Mouse (Mus musculus) right cerebral cortex, postnatal 4 days (tissue): ENCODE results near the gene Fbxo3.
"Not testable (repeated sequence)": the region's sequence is repeated elsewhere in the genome, so short reads cannot be mapped to it uniquely, and the experiment has no call there.

Experiments used
- DNase-seq: peaks from one replicate; pipeline ENCODE4 v3.0.0-alpha.2; 2022

The Fbxo3 gene

DNA sequence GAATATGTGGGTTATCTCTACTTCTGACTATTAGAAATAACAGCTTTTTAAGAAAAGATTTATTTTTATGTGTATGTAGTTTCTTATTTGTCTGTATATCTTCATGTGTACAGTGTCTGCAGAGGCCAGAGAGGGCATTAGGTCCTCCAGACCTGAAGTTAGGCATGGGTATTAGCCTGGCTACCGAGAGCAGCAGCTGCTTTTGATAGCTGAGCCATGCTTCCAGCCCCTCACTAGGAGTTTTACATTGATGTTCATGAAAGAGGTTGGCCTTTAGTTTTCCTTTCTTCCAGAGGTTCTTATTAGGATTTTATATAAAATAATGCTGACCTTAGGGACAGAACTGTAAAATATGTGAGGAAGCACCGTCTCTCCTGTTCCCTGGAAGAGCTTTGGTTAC is 10.7 kb downstream of the Fbxo3 start:
- DNase-seq = no peak

DNA sequence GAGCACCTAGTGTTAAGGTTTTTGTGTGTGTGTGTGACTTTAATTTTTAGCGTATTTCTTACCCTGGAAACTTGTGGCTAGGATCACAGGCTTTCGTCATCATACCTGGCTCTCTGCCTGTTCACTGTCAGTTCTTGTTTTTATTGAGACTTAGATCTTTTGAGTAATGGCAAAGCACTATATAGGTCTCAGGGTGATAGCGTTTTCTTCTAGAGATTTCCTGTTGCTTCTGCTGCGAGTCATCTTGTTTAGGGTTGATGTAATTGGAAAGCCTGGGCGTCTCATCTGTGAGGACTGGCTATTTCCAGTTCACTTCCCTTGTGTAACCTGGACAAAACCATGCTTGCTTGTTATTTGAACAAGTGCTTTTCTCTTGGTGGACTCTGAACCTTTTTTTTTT is 14.1 kb downstream of the Fbxo3 start:
- DNase-seq = no peak

- no peak for DNase-seq
Observed at GRCm38 (mm10) chr2:104042766-104043165, 15.2 kb downstream of the Fbxo3 start.

DNA sequence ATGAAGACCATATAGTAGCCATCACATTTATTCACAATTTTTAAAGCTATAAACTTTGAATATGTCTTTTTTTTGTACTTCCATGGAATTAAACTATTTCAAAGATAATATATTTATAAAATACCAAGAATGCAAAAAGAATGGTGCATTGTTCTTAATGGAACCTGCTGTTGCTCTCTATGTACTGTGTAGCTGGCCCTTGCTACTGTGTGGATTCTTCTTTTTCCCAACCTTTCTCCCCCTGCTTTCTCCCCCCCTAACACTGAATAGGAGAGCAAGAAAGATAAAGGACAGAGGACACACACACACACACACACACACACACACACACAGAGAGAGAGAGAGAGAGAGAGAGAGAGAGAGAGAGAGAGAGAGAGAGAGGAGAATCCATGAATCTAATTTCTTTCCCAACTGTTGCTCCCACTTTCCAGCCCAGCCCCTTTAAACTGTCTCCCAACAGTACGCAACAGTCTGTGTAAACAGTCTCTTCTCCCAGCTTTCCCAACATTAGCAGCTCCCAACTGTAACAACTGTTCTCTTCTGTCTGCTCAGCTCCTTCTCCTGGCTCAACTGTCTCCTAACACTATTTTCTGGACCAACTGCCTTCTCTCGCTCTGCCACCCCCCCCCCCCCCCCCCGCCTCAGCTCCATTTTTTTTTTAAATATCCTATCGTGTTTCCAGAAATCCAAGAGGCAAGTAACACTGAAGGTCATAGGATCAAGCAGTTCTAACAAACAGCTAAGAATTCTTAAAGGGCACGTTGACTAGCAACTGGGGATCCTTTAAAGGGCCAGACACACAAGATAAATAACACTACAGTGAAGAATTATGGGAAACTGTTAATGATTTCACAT is 16.3 kb downstream of the Fbxo3 start:
- DNase-seq = no peak

- DNase-seq = no peak
Observed at GRCm38 (mm10) chr2:104044479-104045080, 17.1 kb downstream of the Fbxo3 start.

- DNase-seq = no peak
Observed at GRCm38 (mm10) chr2:104058381-104058780, 30.9 kb downstream of the Fbxo3 start.

- no peak for DNase-seq
Observed at GRCm38 (mm10) chr2:104058954-104059353, 31.4 kb downstream of the Fbxo3 start.

GRCm38 (mm10) chr2:104059786-104060185 is 32.3 kb downstream of the Fbxo3 start:
- DNase-seq = no peak

GRCm38 (mm10) chr2:104060996-104061395 is 33.5 kb downstream of the Fbxo3 start:
- DNase-seq = no peak

DNA sequence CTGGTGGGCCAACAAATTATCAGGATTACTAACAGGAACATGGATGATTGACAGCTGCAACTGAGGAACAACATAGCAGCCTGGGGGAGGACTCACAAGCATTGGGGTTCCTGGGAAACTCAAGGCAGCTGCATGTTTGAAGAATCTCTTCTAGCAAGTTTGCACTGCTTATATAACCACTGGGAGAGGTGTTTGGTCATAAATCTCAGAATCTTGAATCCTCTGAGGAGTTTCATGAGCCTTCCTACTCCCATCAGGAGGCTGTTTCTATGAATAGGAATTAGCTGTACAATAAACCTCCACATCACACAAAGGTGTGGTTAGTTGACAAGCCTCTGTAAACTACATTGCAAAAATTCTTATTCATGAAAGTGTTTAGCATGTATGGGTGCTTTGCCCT is 35.1 kb downstream of the Fbxo3 start:
- DNase-seq = no peak

GRCm38 (mm10) chr2:104064152-104064551 is 36.6 kb downstream of the Fbxo3 start:
- DNase-seq = no peak

GRCm38 (mm10) chr2:104065526-104065925 is 38.0 kb downstream of the Fbxo3 start, which contains the start of gene Gm10912:
TSS of gene Gm10912 (plus strand) at chr2:104065826.
- not testable (repeated sequence) for DNase-seq

DNA sequence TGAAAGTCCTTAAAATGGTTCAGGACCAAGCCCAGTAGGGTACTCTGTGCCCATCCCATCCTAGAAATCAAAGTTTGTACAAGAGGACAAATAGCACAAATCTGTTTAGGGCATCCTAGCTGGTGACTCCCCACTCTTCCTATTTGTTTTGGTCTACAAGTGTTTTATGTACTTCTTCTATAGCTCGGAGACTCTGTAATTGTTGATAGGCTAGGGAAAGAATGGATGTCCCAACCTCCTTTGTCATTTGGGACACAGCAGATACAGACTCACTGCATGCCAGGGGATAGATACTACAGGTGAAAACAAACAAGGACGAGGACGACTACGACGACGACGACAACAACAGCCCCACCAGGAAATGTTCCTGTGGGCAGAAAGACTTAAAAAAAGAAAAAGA is 40.9 kb downstream of the Fbxo3 start, which contains the start of gene Gm10799:
Gm10799 (minus strand) TSS at position 101 of the 400 bp plus-strand sequence.
- not testable (repeated sequence) for DNase-seq

DNA sequence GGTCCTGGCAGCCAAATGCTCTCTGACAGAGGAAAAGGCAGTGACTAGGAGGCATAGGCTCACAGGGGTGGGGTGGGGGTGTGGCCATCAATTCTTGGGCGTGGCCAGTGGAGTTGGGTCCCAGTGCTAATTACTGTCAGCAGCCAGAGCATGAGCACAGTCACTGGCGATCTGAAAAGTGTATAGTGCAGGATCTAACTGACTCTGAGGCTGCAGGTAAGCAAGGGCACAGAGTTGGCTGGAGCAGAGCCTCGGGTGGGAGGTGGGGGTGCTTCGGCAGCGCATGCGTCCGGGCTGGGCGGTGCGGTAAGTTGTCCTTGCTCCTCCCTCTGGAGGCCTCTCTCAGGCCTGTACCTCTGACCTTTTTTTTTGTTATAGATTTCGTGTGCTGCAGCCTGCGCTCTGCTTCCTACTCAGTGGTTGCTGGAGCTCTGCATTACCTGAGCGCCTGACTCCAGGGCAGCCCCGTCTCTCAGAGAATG is 42.2 kb downstream of the Fbxo3 start, which contains the start of gene Cd59b:
Cd59b (plus strand) TSS at position 146 of the 482 bp plus-strand sequence.
- no peak for DNase-seq

GRCm38 (mm10) chr2:104078285-104078684 is 50.8 kb downstream of the Fbxo3 start:
- not testable (repeated sequence) for DNase-seq

GRCm38 (mm10) chr2:104081436-104082050 is 54.0 kb downstream of the Fbxo3 start:
- DNase-seq = not testable (repeated sequence)

DNA sequence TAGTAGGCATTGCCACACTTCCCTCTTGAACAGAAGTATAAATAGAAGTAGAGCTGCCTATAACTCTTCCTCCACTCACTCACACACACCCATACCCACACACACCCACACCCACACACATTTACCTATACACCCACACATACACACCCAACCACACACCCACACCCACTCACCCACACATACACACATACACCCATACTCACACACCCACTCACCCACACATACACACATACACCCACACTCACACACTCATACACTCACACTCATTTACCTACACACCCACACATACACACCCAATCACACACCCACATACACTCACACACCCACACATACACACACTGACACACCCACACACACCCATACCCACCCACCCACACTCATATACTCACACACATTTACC is 55.0 kb downstream of the Fbxo3 start:
- DNase-seq = no peak

DNA sequence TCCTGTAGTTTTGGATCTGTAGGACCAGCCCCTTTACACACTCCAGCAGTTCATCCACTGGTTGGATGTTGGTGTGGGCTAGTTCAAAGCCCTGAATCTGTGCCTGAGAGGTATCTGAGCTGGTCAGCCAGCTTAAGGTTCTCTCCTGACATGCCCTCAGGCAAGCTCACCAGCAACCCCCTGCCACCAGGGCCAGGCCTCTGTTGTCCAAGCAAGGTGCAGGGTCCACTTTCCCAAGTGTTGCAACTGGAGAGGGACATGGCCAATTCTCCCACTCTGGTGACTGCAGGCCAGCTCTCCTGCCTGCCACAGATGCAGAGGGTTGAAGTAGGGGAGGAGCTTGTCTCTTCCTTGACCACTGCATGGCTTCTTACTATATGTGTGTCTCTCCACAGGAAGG is 56.5 kb downstream of the Fbxo3 start:
- not testable (repeated sequence) for DNase-seq

DNA sequence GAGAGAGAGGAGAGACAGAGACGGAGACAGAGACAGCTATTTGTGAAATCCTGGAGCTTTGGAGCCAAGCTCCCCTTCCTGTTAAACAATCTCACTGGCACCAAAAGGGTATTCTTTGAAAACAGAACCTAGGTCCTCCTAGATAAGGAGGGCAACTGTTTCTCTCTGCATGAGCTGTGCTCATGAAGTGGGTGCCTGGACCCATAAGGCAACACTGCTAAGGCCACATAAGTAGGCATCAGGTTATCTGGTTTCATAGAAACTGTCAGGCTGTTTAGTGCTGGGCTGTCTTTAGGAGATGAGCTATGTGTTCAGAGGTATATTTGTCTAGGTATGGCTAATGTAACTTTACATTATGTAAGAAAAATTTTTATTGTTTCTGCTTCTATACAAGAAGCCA is 60.0 kb downstream of the Fbxo3 start:
- not testable (repeated sequence) for DNase-seq

- no peak for DNase-seq
Observed at GRCm38 (mm10) chr2:104093305-104093704, 65.8 kb downstream of the Fbxo3 start.

- DNase-seq = peak; percentile 27
Observed at GRCm38 (mm10) chr2:104095741-104096213, 68.3 kb downstream of the Fbxo3 start, which contains the start of gene Cd59a. TSS of gene Cd59a (plus strand) at chr2:104095801.

GRCm38 (mm10) chr2:104096256-104096655 is 68.7 kb downstream of the Fbxo3 start:
- DNase-seq = no peak

DNA sequence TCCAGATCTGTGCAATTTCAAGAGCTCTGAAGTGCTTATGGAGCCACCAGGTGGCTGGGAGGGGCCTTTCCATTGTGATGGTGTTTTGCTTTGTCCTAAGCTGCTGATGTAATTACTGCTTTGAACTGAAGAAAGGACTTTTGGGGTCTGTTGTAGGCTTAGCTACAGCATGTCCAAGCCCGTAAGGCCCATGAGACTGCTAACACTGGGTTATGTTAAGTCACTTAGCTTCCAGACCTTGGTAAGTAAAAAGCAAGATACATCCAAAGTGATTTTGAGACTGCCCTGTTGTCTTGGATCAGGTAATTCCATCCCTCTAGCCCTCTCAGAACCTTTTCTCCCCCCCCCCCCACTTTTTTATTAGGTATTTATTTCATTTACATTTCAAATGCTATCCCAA is 69.3 kb downstream of the Fbxo3 start:
- DNase-seq = not testable (repeated sequence)
